Mouse (Mus musculus) monocyte, adult 2 months (primary cell): ENCODE data around the gene Vpreb1.
"Not testable (repeated sequence)": the region's sequence is repeated elsewhere in the genome, so short reads cannot be mapped to it uniquely, and the experiment has no call there.

Experiments used
- DNase-seq, 2 experiments: peaks; one replicate each; pipeline ENCODE4 v3.0.0; 2022; ENCODE audit warnings: low spot score in 2 of 2, low read depth in 1 of 2

Vpreb1 gene

GRCm38 (mm10) chr16:16856054-16856453 lies 14.6 kb downstream of the Vpreb1 start:
- not testable (repeated sequence) for DNase-seq

GRCm38 (mm10) chr16:16855541-16855940 lies 15.1 kb downstream of the Vpreb1 start:
- no peak for DNase-seq

- DNase-seq: peak in 1 of 2 experiments; percentile 26
These were observed 15.8 kb downstream of the Vpreb1 start for GRCm38 (mm10) chr16:16854836-16855235.

DNA sequence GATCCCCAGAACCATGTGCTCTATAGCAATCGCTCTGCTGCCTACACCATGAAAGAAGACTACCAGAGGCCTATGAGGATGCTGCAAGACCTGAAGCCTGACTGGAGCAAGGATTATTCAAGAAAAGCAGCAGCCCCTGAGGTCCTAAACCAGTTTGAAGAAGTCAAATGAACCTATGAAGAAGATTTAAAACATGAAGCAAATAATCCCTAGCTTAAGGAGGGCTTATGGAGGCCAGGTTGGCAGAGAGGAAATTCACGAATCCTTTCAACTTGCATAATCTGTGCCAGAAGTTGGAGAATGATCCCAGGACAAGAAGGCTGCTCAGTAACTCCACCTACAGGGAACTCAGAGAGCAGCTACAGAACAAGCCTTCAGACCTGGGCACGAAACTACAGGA lies 18.2 kb downstream of the Vpreb1 start:
- no peak for DNase-seq

DNA sequence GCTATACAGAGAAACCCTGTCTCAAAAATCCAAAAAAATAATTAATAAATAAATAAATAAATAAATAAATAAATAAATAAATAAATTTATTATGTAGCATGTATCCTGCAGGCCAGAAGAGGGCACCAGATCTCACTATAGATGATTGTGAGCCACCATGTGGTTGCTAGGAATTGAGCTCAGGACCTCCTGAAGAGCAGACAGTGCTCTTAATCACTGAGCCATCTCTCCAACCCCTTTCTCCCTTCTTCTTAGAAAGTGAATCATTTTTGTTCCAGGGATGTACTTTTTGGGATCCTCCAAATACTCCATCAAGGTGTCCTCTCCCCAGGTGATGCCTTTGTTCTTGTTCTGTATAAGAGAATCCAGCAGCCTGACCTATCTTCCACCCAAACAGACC lies 21.4 kb downstream of the Vpreb1 start:
- no peak for DNase-seq

DNA sequence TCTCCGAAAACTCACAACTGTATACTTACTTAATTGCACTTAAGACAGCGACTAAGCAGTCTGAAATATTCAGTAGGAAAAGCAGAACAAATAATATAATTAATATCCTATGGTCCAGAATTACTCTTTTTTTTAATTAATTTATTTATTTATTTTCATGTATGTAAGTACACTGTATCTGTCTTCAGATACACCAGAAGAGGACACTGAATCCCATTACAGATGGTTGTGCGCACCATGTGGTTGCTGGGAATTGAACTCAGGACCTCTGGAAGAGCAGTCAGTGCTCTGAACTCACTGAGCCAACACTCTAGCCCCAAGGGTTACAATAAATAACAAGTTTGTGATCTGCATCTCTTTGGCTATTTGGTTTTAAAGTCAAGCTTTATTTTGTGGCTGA lies 41.0 kb downstream of the Vpreb1 start:
- DNase-seq: no peak

DNA sequence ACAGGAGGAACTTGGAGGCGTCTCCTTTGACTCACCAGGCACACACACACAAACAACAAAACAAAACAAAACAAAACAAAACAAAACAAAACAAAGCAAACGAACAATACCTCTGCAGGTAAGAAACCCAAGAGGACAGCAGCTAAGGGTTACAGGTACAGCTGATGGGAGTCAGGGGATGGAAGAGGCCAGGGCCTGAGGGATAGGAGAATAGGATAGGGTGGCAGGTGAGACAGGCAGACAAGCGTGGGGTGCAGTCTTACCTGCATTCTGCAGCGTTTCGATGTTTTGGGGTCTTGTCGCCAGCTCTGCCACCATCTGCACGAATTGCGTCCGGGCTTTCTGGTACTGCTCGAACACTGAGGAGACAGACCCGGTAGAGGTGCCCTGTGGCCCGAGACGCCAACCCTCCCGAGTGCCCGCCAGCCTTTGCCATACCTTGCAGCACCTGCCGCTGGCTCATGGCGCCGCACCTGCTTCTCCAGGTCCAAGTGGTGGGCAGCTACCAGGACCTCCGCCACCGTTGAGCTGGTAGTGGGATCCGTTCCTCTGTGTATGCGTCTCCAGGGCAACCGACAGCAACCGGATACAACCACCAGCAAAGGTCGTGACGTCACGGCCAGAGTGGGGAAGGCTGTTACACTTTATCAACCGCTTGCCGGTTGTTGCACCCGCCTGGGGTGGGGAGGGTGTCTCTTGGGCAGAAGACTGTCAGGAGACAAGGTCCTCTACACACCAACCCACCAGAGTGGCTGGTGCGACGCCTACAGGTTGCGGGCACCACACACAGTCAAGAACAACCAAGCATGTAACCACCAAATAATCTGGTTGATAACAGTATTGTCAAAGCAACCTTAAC lies 41.7 kb downstream of the Vpreb1 start, which contains the start of gene Spag6l:
Gene Spag6l, minus strand, starts transcription at position 700 of the 859 bp plus-strand sequence.
- DNase-seq: peak; percentile 7 to 28

- DNase-seq: no peak
These were observed 44.4 kb downstream of the Vpreb1 start for GRCm38 (mm10) chr16:16826223-16826622.

DNA sequence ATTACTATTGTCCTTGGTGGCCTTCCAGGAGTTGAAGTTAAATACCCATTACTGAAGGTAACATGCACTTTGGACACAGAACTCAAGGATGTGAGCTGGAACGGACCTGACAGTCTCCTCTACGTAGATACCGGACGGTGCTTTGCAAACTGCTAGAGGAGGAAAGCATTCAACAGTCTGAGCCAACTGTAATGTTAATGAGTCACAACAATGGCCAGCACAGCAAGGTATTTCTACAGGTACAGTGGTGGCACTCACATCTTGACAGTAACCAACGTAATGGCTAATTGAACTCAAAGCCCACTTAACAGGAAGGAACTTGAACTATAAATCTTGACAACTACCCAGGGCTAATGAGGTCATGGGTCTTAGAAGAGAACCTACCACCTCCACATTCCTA lies 45.2 kb downstream of the Vpreb1 start:
- no peak for DNase-seq
